ENCODE assay signal across 8 mouse cellular contexts in the genomic region with DNA sequence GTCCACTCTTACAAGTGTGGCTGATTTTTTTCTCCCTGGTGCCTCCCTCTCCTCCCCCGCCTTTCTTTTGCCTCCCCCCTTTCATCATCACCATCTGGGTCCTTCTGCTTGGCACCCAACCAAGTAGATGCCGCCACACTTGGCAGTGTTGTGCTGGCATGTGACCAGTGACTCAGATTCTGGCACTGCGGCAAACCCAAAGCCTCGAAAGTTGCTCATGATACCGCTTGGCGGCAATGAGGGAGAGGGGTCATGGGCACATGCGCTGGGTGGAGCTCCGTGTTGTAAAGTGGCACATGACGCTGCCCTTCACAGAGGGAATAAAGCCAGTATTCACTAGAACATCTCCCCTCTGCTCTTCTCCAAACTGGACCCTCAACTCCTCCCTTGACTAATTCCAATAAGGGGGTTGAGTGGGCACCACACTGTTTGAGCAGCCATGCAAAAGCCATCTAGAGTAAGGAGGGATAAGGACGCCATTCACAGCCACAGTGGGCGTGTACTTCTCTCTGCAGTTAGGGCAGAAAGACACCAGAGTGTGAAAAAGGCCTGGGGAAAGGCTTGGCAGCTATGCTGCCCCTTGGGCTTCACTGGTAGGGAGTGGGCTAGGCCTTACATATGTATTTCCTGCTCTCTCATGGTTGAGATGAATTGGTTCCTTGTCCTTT. TPM values are rescaled to one million over a fixed set of nuclear protein-coding genes. Genes with fewer than 3 reads are reported as not detected.
DNase-seq lines count a peak whose midpoint lies in the region; ATAC-seq and TF ChIP-seq lines count a peak whose summit lies in the region.
"Had no signal": no experiment of that assay in that cellular context is flagged by ENCODE, and none has a peak within 500 bp of the region (broad histone marks: within the 10 kb centered on the region; RNA-seq: fewer than 3 reads in every experiment).

No protein-coding gene starts in this region.

- peak overlapping the region; percentile 94 for H3K27ac ChIP-seq in left cerebral cortex, adult 2 months
- H3K27ac ChIP-seq: liver, embryonic 14.5 days had no signal

- intact Hi-C loops in left cerebral cortex, adult 2 months (cut with DNase I) = no loop called here

- peak; percentile 22; the same call in 1 of the 2 replicates for ATAC-seq in cerebellum, adult (ENCODE audit: insufficient number of reproducible peaks, low FRiP score, low TSS enrichment)
- ATAC-seq in erythroid progenitor cell, adult 5-6 weeks (replicated peaks; ENCODE audit: low FRiP score, poor library complexity, severe bottlenecking) = no peak; the same call in 1 of the 2 replicates

- peak; percentile 83 for DNase-seq in ovary, adult 18-20 months (ENCODE audit: low spot score)
- no peak for DNase-seq in ovary, postnatal 10 days (ENCODE audit: low spot score)
- DNase-seq in frontal cortex, postnatal 36 days (ENCODE audit: low spot score in 2 of 2) = peak; percentile 90 to 92
- DNase-seq in left cerebral cortex, adult 2 months (ENCODE audit: extremely low spot score in 1 of 2, low spot score in 2 of 2) = peak; percentile 84 to 90
- DNase-seq in ovary, postnatal 14 days (ENCODE audit: low spot score) = peak; percentile 54

- TF ChIP-seq CTCF in left cerebral cortex, adult 2 months (IDR thresholded peaks at IDR 0.05) = peak; percentile 15; the same call in 1 of the 2 replicates

- H3K4me3 ChIP-seq in left cerebral cortex, adult 2 months = peak overlapping the region; percentile 39; the same call in 1 of the 2 replicates

RNA-seq across cellular contexts. Expression of gene Zfhx2, which starts 36.8 kb away (rescaled TPM):
- 10 to 100 TPM; 47.0 to 61.6 TPM for total RNA-seq in left cerebral cortex, adult 2 months (2021)
- total RNA-seq in erythroid progenitor cell, adult 5-6 weeks (2015; ENCODE audit: low replicate concordance) = 1.4 and 3.8 TPM in 2 replicates
- total RNA-seq in erythroid progenitor cell, adult 5-6 weeks (2017; ENCODE audit: low replicate concordance) = 0.64 and 5.4 TPM in 2 replicates

RNA-seq across cellular contexts. Expression of gene Thtpa, which starts 39.3 kb away (rescaled TPM):
- total RNA-seq in left cerebral cortex, adult 2 months (2021) = 10 to 100 TPM; 18.1 to 22.8 TPM
- total RNA-seq in erythroid progenitor cell, adult 5-6 weeks (2015; ENCODE audit: low replicate concordance) = 1.1 TPM in 1 of 2 replicates, not detected in the other
- total RNA-seq in erythroid progenitor cell, adult 5-6 weeks (2017; ENCODE audit: low replicate concordance) = 0.68 TPM in 1 of 2 replicates, not detected in the other

RNA-seq across cellular contexts. Expression of gene Ngdn, which starts 40.0 kb away (rescaled TPM):
- 10 to 100 TPM; 26.7 to 30.7 TPM for total RNA-seq in left cerebral cortex, adult 2 months (2021)
- total RNA-seq in erythroid progenitor cell, adult 5-6 weeks (2015; ENCODE audit: low replicate concordance) = 15.1 TPM in 2 replicates
- 4.4 and 10.7 TPM in 2 replicates for total RNA-seq in erythroid progenitor cell, adult 5-6 weeks (2017; ENCODE audit: low replicate concordance)

RNA-seq across cellular contexts. Expression of gene Ap1g2, which starts 51.1 kb away (rescaled TPM):
- 1 to 10 TPM; 7.7 to 9.5 TPM for total RNA-seq in left cerebral cortex, adult 2 months (2021)
- total RNA-seq in erythroid progenitor cell, adult 5-6 weeks (2015; ENCODE audit: low replicate concordance) = 2.5 and 23.5 TPM in 2 replicates
- 0.68 and 1.8 TPM in 2 replicates for total RNA-seq in erythroid progenitor cell, adult 5-6 weeks (2017; ENCODE audit: low replicate concordance)

Comparison
In these comparisons a context has a peak if more than half of its experiments do, and no peak if none do; other contexts are left out.
1. RNA of gene Zfhx2, which starts 36.8 kb away (total RNA-seq): 47.0 to 61.6 TPM in left cerebral cortex, adult 2 months; 0.64 to 5.4 TPM in erythroid progenitor cell, adult 5-6 weeks; every median in the first group is over 4 times any median in the second.
2. RNA of gene Thtpa, which starts 39.3 kb away (total RNA-seq): 18.1 to 22.8 TPM in left cerebral cortex, adult 2 months; 0.68 to 1.1 TPM in erythroid progenitor cell, adult 5-6 weeks; every median in the first group is over 4 times any median in the second.